Mouse (Mus musculus): ENCODE data around the gene Gm30302.

DNA sequence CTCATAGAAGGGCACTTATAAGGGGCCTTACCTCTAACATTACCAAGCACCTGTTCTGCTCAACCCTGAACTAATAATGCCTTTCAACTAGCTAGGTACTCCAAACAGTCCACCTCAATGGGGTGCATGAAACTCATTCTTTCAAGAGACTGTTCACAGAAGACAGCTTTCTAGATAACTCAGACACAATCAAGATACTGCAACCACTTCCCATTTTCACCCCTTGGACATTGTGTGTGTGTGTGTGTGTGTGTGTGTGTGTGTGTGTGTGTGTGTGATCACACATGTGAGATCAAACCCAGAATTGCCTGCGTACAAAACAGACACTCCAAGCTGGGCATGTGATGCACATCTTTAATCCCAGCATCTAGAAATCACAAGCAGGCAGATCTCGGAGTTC, 60.8 kb downstream of the Gm30302 start:
- TF ChIP-seq CTCF (conservative IDR thresholded peaks at IDR 0.05; ENCODE audit: low read length) (no peak), NANOG (IDR thresholded peaks at IDR 0.05; ENCODE audit: borderline replicate concordance, low read length) (no peak), POU5F1 (IDR thresholded peaks at IDR 0.05; ENCODE audit: borderline replicate concordance, low read length) (no peak)

Measured in E14TG2a.4 (cell line).